Mouse (Mus musculus) right cerebral cortex, postnatal 25 days (tissue): ENCODE data around the gene Srp9.

Experiments used
- DNase-seq: peaks from one replicate; pipeline ENCODE4 v3.0.0; 2022

Srp9 gene

GRCm38 (mm10) chr1:182124506-182124905 lies at the start of gene Srp9:
Srp9 (plus strand) TSS chr1:182124737.
- peak; percentile 98 for DNase-seq

- DNase-seq = no peak
Measured at GRCm38 (mm10) chr1:182081744-182082419, 42.7 kb upstream of the Srp9 start.

GRCm38 (mm10) chr1:182083459-182083858 lies 41.1 kb upstream of the Srp9 start:
- no peak for DNase-seq

GRCm38 (mm10) chr1:182086759-182087158 lies 37.8 kb upstream of the Srp9 start:
- DNase-seq = no peak

GRCm38 (mm10) chr1:182087351-182087750 lies 37.2 kb upstream of the Srp9 start:
- no peak for DNase-seq

- no peak for DNase-seq
Measured at GRCm38 (mm10) chr1:182087753-182088633, 36.5 kb upstream of the Srp9 start.

GRCm38 (mm10) chr1:182088844-182089418 lies 35.6 kb upstream of the Srp9 start:
- no peak for DNase-seq

GRCm38 (mm10) chr1:182089600-182090297 lies 34.8 kb upstream of the Srp9 start:
- DNase-seq = no peak

GRCm38 (mm10) chr1:182090298-182090677 lies 34.2 kb upstream of the Srp9 start:
- DNase-seq = no peak

- no peak for DNase-seq
Measured at GRCm38 (mm10) chr1:182091261-182091660, 33.3 kb upstream of the Srp9 start.

GRCm38 (mm10) chr1:182091746-182092412 lies 32.7 kb upstream of the Srp9 start:
- no peak for DNase-seq

- DNase-seq = no peak
Measured at GRCm38 (mm10) chr1:182092413-182092800, 32.1 kb upstream of the Srp9 start.

GRCm38 (mm10) chr1:182093407-182093806 lies 31.1 kb upstream of the Srp9 start:
- no peak for DNase-seq

GRCm38 (mm10) chr1:182094473-182095136 lies 29.9 kb upstream of the Srp9 start:
- no peak for DNase-seq

GRCm38 (mm10) chr1:182095240-182095741 lies 29.2 kb upstream of the Srp9 start:
- peak; percentile 34 for DNase-seq

GRCm38 (mm10) chr1:182096707-182097106 lies 27.8 kb upstream of the Srp9 start:
- DNase-seq = no peak

- DNase-seq = no peak
Measured at GRCm38 (mm10) chr1:182099062-182099461, 25.5 kb upstream of the Srp9 start.

- DNase-seq = no peak
Measured at GRCm38 (mm10) chr1:182100403-182100802, 24.1 kb upstream of the Srp9 start.

- DNase-seq = no peak
Measured at GRCm38 (mm10) chr1:182101468-182101867, 23.1 kb upstream of the Srp9 start.

GRCm38 (mm10) chr1:182102706-182103105 lies 21.8 kb upstream of the Srp9 start:
- no peak for DNase-seq

GRCm38 (mm10) chr1:182103436-182103835 lies 21.1 kb upstream of the Srp9 start:
- no peak for DNase-seq

GRCm38 (mm10) chr1:182105023-182105422 lies 19.5 kb upstream of the Srp9 start:
- no peak for DNase-seq
